Mouse (Mus musculus) limb, embryonic 12.5 days (tissue): ENCODE measurements around the gene Fibcd1. TPM values are rescaled to one million over a fixed set of nuclear protein-coding genes. Genes with fewer than 3 reads are reported as not detected.

Experiments
- ATAC-seq: fragments of 200-750 bp; cut with Nextera tagmentation; 2 replicates; pipeline ENCODE4 v1.8.0; 2017; ENCODE audit warnings: low read depth, moderate TSS enrichment; ENCODE audit not compliant: insufficient number of reproducible peaks, insufficient read depth, low FRiP score, low TSS enrichment
- H3K27ac ChIP-seq: fragments of 300-500 bp; sonication (generic); 2 replicates; pipeline ENCODE4 v1.5.1; 2016; ENCODE audit warnings: mild to moderate bottlenecking, moderate library complexity
- H3K27me3 ChIP-seq: fragments of 300-500 bp; sonication (generic); 2 replicates; pipeline ENCODE4 v1.6.1; 2016; ENCODE audit warnings: mild to moderate bottlenecking, moderate library complexity
- H3K36me3 ChIP-seq: fragments of 300-500 bp; sonication (generic); 2 replicates; pipeline ENCODE4 v1.6.1; 2016; ENCODE audit warnings: mild to moderate bottlenecking, moderate library complexity
- H3K4me1 ChIP-seq: fragments of 300-500 bp; sonication (generic); replicated peaks from 2 replicates; pipeline ENCODE4 v1.6.1; 2016
- H3K4me2 ChIP-seq: fragments of 300-500 bp; sonication (generic); 2 replicates; pipeline ENCODE4 v1.6.1; 2016; ENCODE audit warnings: mild to moderate bottlenecking, moderate library complexity
- H3K4me3 ChIP-seq: fragments of 300-500 bp; sonication (generic); replicated peaks from 2 replicates; pipeline ENCODE4 v1.5.1; 2016; ENCODE audit warnings: mild to moderate bottlenecking
- H3K9ac ChIP-seq: fragments of 300-500 bp; sonication (generic); replicated peaks from 2 replicates; pipeline ENCODE4 v1.6.1; 2016; ENCODE audit warnings: mild to moderate bottlenecking, moderate library complexity
- H3K9me3 ChIP-seq: fragments of 300-500 bp; sonication (generic); 2 replicates; pipeline ENCODE4 v1.6.1; 2016; ENCODE audit warnings: mild to moderate bottlenecking, moderate library complexity
- WGBS: fragments of 180-500 bp; shearing (Covaris S2); methylation state at CpG from one replicate; pipeline ENCODE4 v1.1.7; 2016; 5-methylcytosine and 5-hydroxymethylcytosine counted together
- polyA plus RNA-seq: library from polyadenylated mRNA; unstranded; fragments of >200 nt; fragmentation: Nextera tagmentation; extraction: Ambion mirVana; gene quantifications from 2 replicates; pipeline ENCODE4 v1.2.1, GENCODE M21; 2016

Fibcd1 gene
- polyA plus RNA-seq, 1 experiment from 2014 or later: 0.13 TPM

GRCm38 (mm10) chr2:31874290-31874855 lies 28.6 kb upstream of the Fibcd1 start:
- H3K4me1 ChIP-seq: no peaks in the 10 kb centered on the region
- H3K9me3 ChIP-seq: no peaks in the 10 kb centered on the region
- H3K4me2 ChIP-seq: no peak overlapping the region
- no peak overlapping the region for H3K9ac ChIP-seq
- WGBS: 81% methylated on average over 26 of the region's 26 CpGs
- peaks cover 45% of the 10 kb centered on the region for H3K27me3 ChIP-seq
- no peak for ATAC-seq
- no peak overlapping the region for H3K4me3 ChIP-seq
- H3K36me3 ChIP-seq: no peaks in the 10 kb centered on the region
- H3K27ac ChIP-seq: no peak overlapping the region

GRCm38 (mm10) chr2:31870683-31871082 lies 24.9 kb upstream of the Fibcd1 start:
- H3K4me2 ChIP-seq: no peak overlapping the region
- H3K4me1 ChIP-seq: peaks cover 8% of the 10 kb centered on the region
- H3K27me3 ChIP-seq: peaks cover 14% of the 10 kb centered on the region
- no peaks in the 10 kb centered on the region for H3K36me3 ChIP-seq
- no peak overlapping the region for H3K27ac ChIP-seq
- H3K9me3 ChIP-seq: no peaks in the 10 kb centered on the region
- ATAC-seq: no peak
- H3K4me3 ChIP-seq: no peak overlapping the region
- no peak overlapping the region for H3K9ac ChIP-seq
- WGBS: 60% methylated on average over 3 of the region's 3 CpGs

GRCm38 (mm10) chr2:31869692-31870091 lies 23.9 kb upstream of the Fibcd1 start:
- Histone ChIP-seq H3K9ac (no peak overlapping the region), H3K27me3 (0 out of 2 replicates have a peak, but pooled peaks cover 4% of the 10 kb centered on the region), H3K4me2 (no peak overlapping the region), H3K4me1 (peaks cover 14% of the 10 kb centered on the region), H3K36me3 (no peaks in the 10 kb centered on the region), H3K27ac (no peak overlapping the region), H3K4me3 (no peak overlapping the region), H3K9me3 (no peaks in the 10 kb centered on the region)
- ATAC-seq: no peak
- 91% methylated on average over 5 of the region's 5 CpGs for WGBS

- no peak for ATAC-seq
- Histone ChIP-seq H3K9ac (no peak overlapping the region), H3K4me2 (no peak overlapping the region), H3K9me3 (no peaks in the 10 kb centered on the region), H3K27me3 (no peaks in the 10 kb centered on the region), H3K4me3 (no peak overlapping the region), H3K27ac (no peak overlapping the region), H3K4me1 (peaks cover 14% of the 10 kb centered on the region), H3K36me3 (no peaks in the 10 kb centered on the region)
- WGBS: 66% methylated on average over 10 of the region's 10 CpGs
Measured at GRCm38 (mm10) chr2:31868538-31869164, 22.8 kb upstream of the Fibcd1 start.

GRCm38 (mm10) chr2:31867773-31868537 lies 22.1 kb upstream of the Fibcd1 start:
- WGBS: 80% methylated on average over 8 of the region's 8 CpGs
- H3K9ac ChIP-seq: no peak overlapping the region
- peaks cover 14% of the 10 kb centered on the region for H3K4me1 ChIP-seq
- H3K9me3 ChIP-seq: no peaks in the 10 kb centered on the region
- no peak for ATAC-seq
- no peak overlapping the region for H3K4me2 ChIP-seq
- H3K27me3 ChIP-seq: no peaks in the 10 kb centered on the region
- no peak overlapping the region for H3K27ac ChIP-seq
- H3K4me3 ChIP-seq: no peak overlapping the region
- H3K36me3 ChIP-seq: no peaks in the 10 kb centered on the region

GRCm38 (mm10) chr2:31865794-31866193 lies 20.0 kb upstream of the Fibcd1 start:
- H3K9me3 ChIP-seq: no peaks in the 10 kb centered on the region
- H3K4me3 ChIP-seq: no peak overlapping the region
- H3K9ac ChIP-seq: no peak overlapping the region
- H3K4me2 ChIP-seq: no peak overlapping the region
- H3K27ac ChIP-seq: no peak overlapping the region
- no peaks in the 10 kb centered on the region for H3K36me3 ChIP-seq
- 31% methylated on average over 2 of the region's 2 CpGs for WGBS
- ATAC-seq: no peak
- peaks cover 14% of the 10 kb centered on the region for H3K4me1 ChIP-seq
- H3K27me3 ChIP-seq: peaks cover 5% of the 10 kb centered on the region; the same call in 1 of the 2 replicates

GRCm38 (mm10) chr2:31865322-31865721 lies 19.5 kb upstream of the Fibcd1 start:
- peaks cover 5% of the 10 kb centered on the region; the same call in 1 of the 2 replicates for H3K27me3 ChIP-seq
- no peak overlapping the region for H3K4me3 ChIP-seq
- no peaks in the 10 kb centered on the region for H3K9me3 ChIP-seq
- no peak for ATAC-seq
- no peaks in the 10 kb centered on the region for H3K36me3 ChIP-seq
- no peak overlapping the region for H3K9ac ChIP-seq
- 59% methylated on average over 4 of the region's 4 CpGs for WGBS
- H3K27ac ChIP-seq: no peak overlapping the region
- peaks cover 14% of the 10 kb centered on the region for H3K4me1 ChIP-seq
- no peak overlapping the region for H3K4me2 ChIP-seq

GRCm38 (mm10) chr2:31864891-31865290 lies 19.1 kb upstream of the Fibcd1 start:
- no peak for ATAC-seq
- Histone ChIP-seq H3K36me3 (no peaks in the 10 kb centered on the region), H3K4me2 (no peak overlapping the region), H3K9ac (no peak overlapping the region), H3K4me1 (peaks cover 18% of the 10 kb centered on the region), H3K4me3 (no peak overlapping the region), H3K9me3 (no peaks in the 10 kb centered on the region), H3K27ac (no peak overlapping the region), H3K27me3 (peaks cover 8% of the 10 kb centered on the region; the same call in 1 of the 2 replicates)
- 88% methylated on average over 9 of the region's 9 CpGs for WGBS

GRCm38 (mm10) chr2:31863766-31864165 lies 18.0 kb upstream of the Fibcd1 start:
- WGBS: 83% methylated on average over 1 of the region's 1 CpGs
- Histone ChIP-seq H3K27me3 (peaks cover 10% of the 10 kb centered on the region; the same call in 1 of the 2 replicates), H3K4me2 (no peak overlapping the region), H3K9ac (no peak overlapping the region), H3K36me3 (no peaks in the 10 kb centered on the region), H3K4me3 (no peak overlapping the region), H3K4me1 (peaks cover 29% of the 10 kb centered on the region), H3K9me3 (no peaks in the 10 kb centered on the region), H3K27ac (no peak overlapping the region)
- no peak for ATAC-seq

GRCm38 (mm10) chr2:31862919-31863318 lies 17.1 kb upstream of the Fibcd1 start:
- peaks cover 38% of the 10 kb centered on the region for H3K4me1 ChIP-seq

GRCm38 (mm10) chr2:31858500-31858899 lies 12.7 kb upstream of the Fibcd1 start:
- 15% methylated on average over 12 of the region's 12 CpGs for WGBS
- H3K9ac ChIP-seq: no peak overlapping the region
- no peak overlapping the region for H3K4me2 ChIP-seq
- H3K9me3 ChIP-seq: no peaks in the 10 kb centered on the region
- peaks cover 30% of the 10 kb centered on the region for H3K4me1 ChIP-seq
- no peak overlapping the region for H3K27ac ChIP-seq
- ATAC-seq: no peak
- no peaks in the 10 kb centered on the region for H3K36me3 ChIP-seq
- peaks cover 22% of the 10 kb centered on the region for H3K27me3 ChIP-seq
- H3K4me3 ChIP-seq: no peak overlapping the region

More at GRCm38 (mm10) chr2:31862919-31863318, 17.1 kb upstream of the Fibcd1 start:
- H3K36me3 ChIP-seq: no peaks in the 10 kb centered on the region
- H3K9me3 ChIP-seq: no peaks in the 10 kb centered on the region
- no peak overlapping the region for H3K9ac ChIP-seq
- 67% methylated on average over 1 of the region's 1 CpGs for WGBS
- H3K27ac ChIP-seq: no peak overlapping the region
- H3K4me2 ChIP-seq: no peak overlapping the region
- no peak for ATAC-seq
- H3K4me3 ChIP-seq: no peak overlapping the region
- peaks cover 18% of the 10 kb centered on the region for H3K27me3 ChIP-seq
